Mouse (Mus musculus): Measurements from ENCODE around the gene Lrp6. TPM values are rescaled to one million over a fixed set of nuclear protein-coding genes. Genes with fewer than 3 reads are reported as not detected.

Gene Lrp6
- polyA plus RNA-seq, 1 experiment: 37.0 TPM

DNA sequence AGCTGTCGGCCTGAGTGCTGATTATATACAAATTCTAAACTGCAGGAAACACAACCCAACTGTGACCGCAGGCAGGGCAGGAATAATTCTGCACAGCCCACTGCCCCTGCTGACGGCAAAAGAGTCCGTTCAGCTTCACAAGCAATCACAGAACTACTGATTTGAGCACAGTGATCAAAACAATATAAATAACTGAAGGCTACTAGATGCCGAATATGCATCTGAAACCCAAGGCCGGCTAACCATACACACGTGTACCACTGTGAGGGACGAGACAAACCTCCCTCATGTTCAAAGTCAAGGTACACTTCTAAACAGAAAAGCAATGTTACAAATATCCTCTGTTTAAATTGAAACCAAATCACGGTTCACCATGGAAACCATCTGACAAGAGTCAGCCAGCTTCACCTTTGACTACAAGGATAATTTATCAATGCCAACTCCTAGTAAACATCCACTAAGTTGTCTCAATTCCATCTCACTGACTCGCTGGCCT lies 57.0 kb downstream of the Lrp6 start:
- Histone ChIP-seq H3K4me3 (ENCODE audit: insufficient read depth, low read length) (no peak overlapping the region), H3K27ac (ENCODE audit: insufficient read depth, low read depth, low read length) (no peak overlapping the region), H3K4me1 (ENCODE audit: control insufficient read depth, insufficient read depth, low read length) (peaks cover 3% of the 10 kb centered on the region; the same call in 1 of the 2 replicates)
- no peak for TF ChIP-seq CTCF (IDR thresholded peaks at IDR 0.05; ENCODE audit: low read depth, low read length)
- TF ChIP-seq POLR2A (IDR thresholded peaks at IDR 0.05; ENCODE audit: borderline replicate concordance, low read depth, low read length): no peak

GRCm38 (mm10) chr6:134504866-134505265 lies 61.9 kb downstream of the Lrp6 start:
- no peak overlapping the region for H3K4me3 ChIP-seq (ENCODE audit: insufficient read depth, low read length)
- H3K4me1 ChIP-seq (ENCODE audit: control insufficient read depth, insufficient read depth, low read length): no peaks in the 10 kb centered on the region
- no peak overlapping the region for H3K27ac ChIP-seq (ENCODE audit: insufficient read depth, low read depth, low read length)
- TF ChIP-seq POLR2A (IDR thresholded peaks at IDR 0.05; ENCODE audit: borderline replicate concordance, low read depth, low read length) (no peak), CTCF (IDR thresholded peaks at IDR 0.05; ENCODE audit: low read depth, low read length) (no peak)

GRCm38 (mm10) chr6:134502335-134502734 lies 64.4 kb downstream of the Lrp6 start:
- no peak overlapping the region for H3K4me3 ChIP-seq (ENCODE audit: insufficient read depth, low read length)
- H3K4me1 ChIP-seq (ENCODE audit: control insufficient read depth, insufficient read depth, low read length): no peaks in the 10 kb centered on the region
- H3K27ac ChIP-seq (ENCODE audit: insufficient read depth, low read depth, low read length): no peak overlapping the region
- no peak for TF ChIP-seq CTCF (IDR thresholded peaks at IDR 0.05; ENCODE audit: low read depth, low read length)
- TF ChIP-seq POLR2A (IDR thresholded peaks at IDR 0.05; ENCODE audit: borderline replicate concordance, low read depth, low read length): no peak

DNA sequence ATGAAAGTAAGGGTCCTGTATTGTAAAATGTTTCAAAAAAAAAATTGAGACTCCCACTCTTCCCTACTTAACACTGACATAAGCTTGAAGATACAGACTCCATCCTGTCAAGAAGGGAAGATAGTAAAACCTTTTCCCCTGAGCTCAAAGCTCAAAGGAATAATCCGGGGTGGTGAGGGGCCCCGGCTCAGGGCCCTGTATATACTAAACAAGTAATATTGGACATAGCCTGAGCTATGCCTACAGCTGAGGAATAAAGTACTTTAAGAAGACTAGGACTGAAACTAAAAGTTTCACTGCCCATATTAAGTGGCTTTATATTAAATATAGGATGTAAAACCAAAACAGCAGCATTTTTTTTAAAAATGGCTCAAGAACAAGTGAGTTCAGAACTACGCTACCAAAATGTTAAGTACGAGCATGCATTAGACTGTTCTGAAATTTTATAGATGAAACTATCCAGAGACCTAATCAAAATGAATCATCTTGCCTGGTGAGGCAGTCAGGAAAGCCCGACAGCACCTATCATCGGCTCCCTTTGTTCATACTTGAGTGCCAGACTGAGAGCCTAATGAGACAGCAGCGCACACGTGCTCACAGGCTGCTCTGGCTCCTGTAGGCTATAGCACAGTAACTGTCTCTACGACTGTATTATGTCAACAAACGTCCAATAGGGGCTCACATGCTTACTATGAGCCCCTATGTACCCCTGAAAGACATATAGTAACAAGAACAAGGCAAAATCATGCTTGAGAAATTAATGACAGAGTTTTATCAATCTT lies 66.2 kb downstream of the Lrp6 start:
- TF ChIP-seq CTCF (IDR thresholded peaks at IDR 0.05; ENCODE audit: low read depth, low read length): no peak
- TF ChIP-seq POLR2A (IDR thresholded peaks at IDR 0.05; ENCODE audit: borderline replicate concordance, low read depth, low read length): no peak
- no peak overlapping the region for H3K4me3 ChIP-seq (ENCODE audit: insufficient read depth, low read length)
- no peak overlapping the region for H3K27ac ChIP-seq (ENCODE audit: insufficient read depth, low read depth, low read length)

DNA sequence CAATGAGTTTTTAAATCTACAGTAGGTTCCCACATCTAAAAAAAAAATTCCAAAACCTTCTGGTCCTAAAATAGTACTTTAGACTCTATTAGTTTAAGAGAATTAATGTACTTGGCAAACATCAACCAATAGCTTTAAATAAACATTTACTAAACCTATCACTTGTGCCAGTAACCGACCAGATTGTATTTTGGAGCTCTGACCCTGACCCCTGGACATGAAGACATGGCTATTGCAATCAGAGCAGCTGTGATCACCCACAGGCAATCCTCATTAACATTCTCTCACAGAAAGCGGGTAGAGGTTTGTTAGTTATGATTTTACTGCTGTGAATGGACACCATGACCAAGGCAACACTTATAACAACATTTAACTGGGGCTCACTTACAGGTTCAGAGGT lies 67.7 kb downstream of the Lrp6 start:
- Histone ChIP-seq H3K4me1 (ENCODE audit: control insufficient read depth, insufficient read depth, low read length) (peaks cover 4% of the 10 kb centered on the region; the same call in 1 of the 2 replicates), H3K4me3 (ENCODE audit: insufficient read depth, low read length) (no peak overlapping the region), H3K27ac (ENCODE audit: insufficient read depth, low read depth, low read length) (no peak overlapping the region)
- TF ChIP-seq POLR2A (IDR thresholded peaks at IDR 0.05; ENCODE audit: borderline replicate concordance, low read depth, low read length) (no peak), CTCF (IDR thresholded peaks at IDR 0.05; ENCODE audit: low read depth, low read length) (no peak)

More for the DNA sequence above, 66.2 kb downstream of the Lrp6 start:
- H3K4me1 ChIP-seq (ENCODE audit: control insufficient read depth, insufficient read depth, low read length): peaks cover under 1% of the 10 kb centered on the region; the same call in 1 of the 2 replicates

GRCm38 (mm10) chr6:134498518-134498917 lies 68.2 kb downstream of the Lrp6 start:
- no peak overlapping the region for H3K27ac ChIP-seq (ENCODE audit: insufficient read depth, low read depth, low read length)
- peaks cover 4% of the 10 kb centered on the region; the same call in 1 of the 2 replicates for H3K4me1 ChIP-seq (ENCODE audit: control insufficient read depth, insufficient read depth, low read length)
- TF ChIP-seq POLR2A (IDR thresholded peaks at IDR 0.05; ENCODE audit: borderline replicate concordance, low read depth, low read length): no peak
- no peak for TF ChIP-seq CTCF (IDR thresholded peaks at IDR 0.05; ENCODE audit: low read depth, low read length)
- H3K4me3 ChIP-seq (ENCODE audit: insufficient read depth, low read length): no peak overlapping the region

GRCm38 (mm10) chr6:134494828-134495698 lies 71.7 kb downstream of the Lrp6 start:
- TF ChIP-seq POLR2A (IDR thresholded peaks at IDR 0.05; ENCODE audit: borderline replicate concordance, low read depth, low read length) (no peak), CTCF (IDR thresholded peaks at IDR 0.05; ENCODE audit: low read depth, low read length) (no peak)
- peaks cover 4% of the 10 kb centered on the region; the same call in 1 of the 2 replicates for H3K4me1 ChIP-seq (ENCODE audit: control insufficient read depth, insufficient read depth, low read length)
- H3K27ac ChIP-seq (ENCODE audit: insufficient read depth, low read depth, low read length): no peak overlapping the region

DNA sequence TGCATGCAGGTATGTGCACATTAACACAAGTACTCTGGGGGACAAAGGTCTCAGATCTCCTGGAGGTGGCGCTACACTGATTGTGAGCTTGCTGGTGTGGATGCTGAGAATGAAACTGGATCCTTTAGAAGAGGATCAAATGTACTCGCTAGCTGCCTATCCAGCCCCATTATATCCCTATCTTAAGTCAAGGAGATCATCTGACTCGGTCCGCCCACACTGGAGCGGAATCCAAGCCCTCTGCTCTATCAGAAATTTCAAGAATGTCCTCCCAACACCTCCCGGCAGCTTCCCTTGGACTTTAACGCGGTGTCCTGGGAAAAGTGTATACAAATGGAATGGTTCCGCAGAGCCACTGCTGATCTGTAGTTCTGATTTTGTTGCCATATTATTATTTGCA lies 77.1 kb downstream of the Lrp6 start:
- TF ChIP-seq POLR2A (IDR thresholded peaks at IDR 0.05; ENCODE audit: borderline replicate concordance, low read depth, low read length) (no peak), CTCF (IDR thresholded peaks at IDR 0.05; ENCODE audit: low read depth, low read length) (no peak)
- H3K4me1 ChIP-seq (ENCODE audit: control insufficient read depth, insufficient read depth, low read length): no peaks in the 10 kb centered on the region
- no peak overlapping the region for H3K4me3 ChIP-seq (ENCODE audit: insufficient read depth, low read length)
- H3K27ac ChIP-seq (ENCODE audit: insufficient read depth, low read depth, low read length): no peak overlapping the region

More at GRCm38 (mm10) chr6:134494828-134495698, 71.7 kb downstream of the Lrp6 start:
- no peak overlapping the region for H3K4me3 ChIP-seq (ENCODE audit: insufficient read depth, low read length)

GRCm38 (mm10) chr6:134489130-134489529 lies 77.6 kb downstream of the Lrp6 start:
- no peak for TF ChIP-seq CTCF (IDR thresholded peaks at IDR 0.05; ENCODE audit: low read depth, low read length)
- no peak for TF ChIP-seq POLR2A (IDR thresholded peaks at IDR 0.05; ENCODE audit: borderline replicate concordance, low read depth, low read length)
- Histone ChIP-seq H3K27ac (ENCODE audit: insufficient read depth, low read depth, low read length) (no peak overlapping the region), H3K4me3 (ENCODE audit: insufficient read depth, low read length) (no peak overlapping the region), H3K4me1 (ENCODE audit: control insufficient read depth, insufficient read depth, low read length) (no peaks in the 10 kb centered on the region)

Measured in bone marrow macrophage, adult 2 months (primary cell).